Mouse (Mus musculus) MEL (cell line): ENCODE results near the gene Ell2.

ENCODE experiments used
- POLR2A ChIP-seq, 2 experiments: IDR thresholded peaks; 2 replicates each; pipeline ENCODE4 v1.6.1; 2011 to 2012; ENCODE audit warnings: low read length in 2 of 2, mild to moderate bottlenecking in 2 of 2, control low read depth in 1 of 2, improper control_type of control experiment in 1 of 2, low read depth in 1 of 2, moderate library complexity in 1 of 2; ENCODE audit not compliant: control insufficient read depth in 1 of 2, insufficient read depth in 1 of 2, poor library complexity in 1 of 2
- USF1 ChIP-seq: IDR thresholded peaks from 2 replicates; pipeline ENCODE4 v1.6.1; 2014; ENCODE audit warnings: low read depth, mild to moderate bottlenecking, inconsistent platforms, low read length, improper control_type of control experiment, moderate library complexity

DNA sequence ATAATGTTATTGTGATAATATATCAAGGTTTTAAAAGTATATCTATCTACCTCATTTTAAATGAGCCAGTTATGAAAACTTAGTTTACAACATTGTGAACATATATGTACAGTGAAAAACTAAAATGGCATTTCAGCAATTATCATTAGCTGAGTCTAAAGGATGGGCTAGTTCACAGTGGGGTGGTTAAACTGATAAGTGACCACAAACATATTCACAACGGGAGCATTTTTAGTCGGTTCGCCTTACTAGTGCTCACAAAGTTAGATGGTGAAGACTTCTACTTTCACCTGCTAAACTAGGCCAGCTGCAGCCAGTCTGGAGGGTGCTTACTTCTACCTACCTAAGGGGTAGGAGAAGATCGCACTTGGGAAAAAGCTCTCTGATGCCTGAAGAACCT is 56.2 kb downstream of the Ell2 start:
- TF ChIP-seq POLR2A (IDR thresholded peaks at IDR 0.05; ENCODE audit: control insufficient read depth in 1 of 2, insufficient read depth in 1 of 2, low read depth in 1 of 2, low read length in 2 of 2, poor library complexity in 1 of 2) (no peak), USF1 (no peak)
